Mouse (Mus musculus) CD4-positive helper T cell, adult 2 months (primary cell): ENCODE measurements around the gene Slc44a2.

Experiments used
- DNase-seq: peaks from one replicate; pipeline ENCODE4 v3.0.0-alpha.2; 2012; ENCODE audit warnings: low read depth, missing footprints, low spot score

Slc44a2 gene

GRCm38 (mm10) chr9:21332161-21333061 lies 11.9 kb downstream of the Slc44a2 start:
- peak; percentile 69 for DNase-seq

- DNase-seq = no peak
These were observed 13.0 kb downstream of the Slc44a2 start for GRCm38 (mm10) chr9:21333523-21333922.

GRCm38 (mm10) chr9:21334747-21335146 lies 14.2 kb downstream of the Slc44a2 start:
- no peak for DNase-seq

- DNase-seq = no peak
These were observed 14.9 kb downstream of the Slc44a2 start for GRCm38 (mm10) chr9:21335391-21335790.

- DNase-seq = no peak
These were observed 16.0 kb downstream of the Slc44a2 start for GRCm38 (mm10) chr9:21336491-21336890.

GRCm38 (mm10) chr9:21337652-21338051 lies 17.2 kb downstream of the Slc44a2 start:
- no peak for DNase-seq

- no peak for DNase-seq
These were observed 19.9 kb downstream of the Slc44a2 start for GRCm38 (mm10) chr9:21340411-21340810.

- DNase-seq = no peak
These were observed 26.3 kb downstream of the Slc44a2 start for GRCm38 (mm10) chr9:21346627-21347365.

- DNase-seq = no peak
These were observed 27.7 kb downstream of the Slc44a2 start for GRCm38 (mm10) chr9:21348152-21348551.

- DNase-seq = no peak
These were observed 30.7 kb downstream of the Slc44a2 start for GRCm38 (mm10) chr9:21351178-21351577.

- DNase-seq = no peak
These were observed 31.3 kb downstream of the Slc44a2 start for GRCm38 (mm10) chr9:21351702-21352377.

GRCm38 (mm10) chr9:21352463-21353372 lies 32.2 kb downstream of the Slc44a2 start:
- DNase-seq = no peak

GRCm38 (mm10) chr9:21353373-21353686 lies 32.8 kb downstream of the Slc44a2 start:
- no peak for DNase-seq

- DNase-seq = no peak
These were observed 34.3 kb downstream of the Slc44a2 start for GRCm38 (mm10) chr9:21354796-21355195.

GRCm38 (mm10) chr9:21356981-21357718 lies 36.7 kb downstream of the Slc44a2 start:
- DNase-seq = peak; percentile 77

- DNase-seq = peak; percentile 84
These were observed 46.2 kb downstream of the Slc44a2 start for GRCm38 (mm10) chr9:21366541-21367220.

- DNase-seq = peak; percentile 100
These were observed 47.0 kb downstream of the Slc44a2 start, which contains the start of gene Ilf3 for GRCm38 (mm10) chr9:21367357-21368111. TSS of gene Ilf3 (plus strand) at chr9:21367871.

GRCm38 (mm10) chr9:21368131-21368584 lies 47.7 kb downstream of the Slc44a2 start:
- DNase-seq = peak; percentile 85

GRCm38 (mm10) chr9:21369080-21369479 lies 48.6 kb downstream of the Slc44a2 start:
- peak; percentile 41 for DNase-seq
